Mouse (Mus musculus): ENCODE results near the gene Lrit3. TPM values are rescaled to one million over a fixed set of nuclear protein-coding genes. Genes with fewer than 3 reads are reported as not detected.
A peak's percentile ranks its signal among the peaks of the same experiment; 100 is the strongest.

Gene Lrit3
- polyA plus RNA-seq, 1 experiment: not detected

DNA sequence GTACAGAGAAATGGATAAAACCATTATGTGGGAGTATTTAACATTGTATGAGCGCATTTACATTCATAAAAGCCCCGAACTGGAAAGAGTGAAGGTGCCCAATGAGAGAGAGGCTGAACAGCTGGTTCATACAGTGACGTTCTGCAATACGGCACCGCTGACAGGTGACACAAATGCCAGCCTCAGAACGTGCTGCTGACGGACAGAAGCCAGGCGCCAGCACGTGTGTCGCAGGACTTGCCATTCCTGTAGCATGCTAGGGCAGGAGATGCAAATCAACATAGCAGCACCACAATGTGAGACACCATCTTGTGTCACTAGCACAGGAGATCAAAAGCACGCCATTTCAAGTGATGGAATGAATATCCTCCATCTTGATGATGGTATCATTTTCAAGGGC is 5.3 kb downstream of the Lrit3 start:
- H3K36me3 ChIP-seq (ENCODE audit: control insufficient read depth, insufficient read depth, low read length, poor library complexity, severe bottlenecking): no peaks in the 10 kb centered on the region
- H3K4me1 ChIP-seq (ENCODE audit: control insufficient read depth, insufficient read depth, low read length): no peaks in the 10 kb centered on the region
- H3K27me3 ChIP-seq (ENCODE audit: control insufficient read depth, insufficient read depth, low read length, poor library complexity, severe bottlenecking): no peaks in the 10 kb centered on the region
- H3K4me3 ChIP-seq (ENCODE audit: low read depth, low read length): no peak overlapping the region
- H3K9ac ChIP-seq (ENCODE audit: low read depth, poor library complexity, severe bottlenecking): no peak overlapping the region
- TF ChIP-seq POLR2A (IDR thresholded peaks at IDR 0.05; ENCODE audit: insufficient read depth, low read length): no peak
- no peak for TF ChIP-seq CTCF (IDR thresholded peaks at IDR 0.05; ENCODE audit: low read depth, low read length)
- TF ChIP-seq EP300 (IDR thresholded peaks at IDR 0.05; ENCODE audit: insufficient read depth, low read depth, low read length): no peak
- H3K9me3 ChIP-seq (replicated peaks; ENCODE audit: control insufficient read depth, insufficient read depth, low read length, poor library complexity, severe bottlenecking): no peaks in the 10 kb centered on the region
- H3K27ac ChIP-seq (ENCODE audit: insufficient read depth, low read length): no peak overlapping the region

DNA sequence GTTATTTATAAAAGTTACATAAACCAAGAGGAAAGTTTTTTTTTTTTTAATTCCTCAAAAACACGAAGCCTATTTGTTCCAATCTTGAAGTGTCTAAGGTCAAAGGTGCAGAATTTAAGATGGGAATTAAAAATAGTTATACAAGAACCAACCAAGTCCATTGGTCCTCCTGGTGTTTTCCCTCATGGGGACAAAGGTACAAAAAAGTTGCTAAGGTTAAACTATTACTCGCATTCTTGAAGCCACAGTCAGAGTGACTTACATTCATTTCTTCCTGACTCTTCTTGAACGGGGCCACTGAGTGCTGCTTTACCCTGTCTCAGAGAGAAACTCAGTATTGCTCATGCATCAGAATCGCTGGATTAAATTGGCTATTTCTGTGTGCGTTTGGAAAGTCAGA is 6.5 kb downstream of the Lrit3 start:
- no peak overlapping the region for H3K9ac ChIP-seq (ENCODE audit: low read depth, poor library complexity, severe bottlenecking)
- H3K9me3 ChIP-seq (replicated peaks; ENCODE audit: control insufficient read depth, insufficient read depth, low read length, poor library complexity, severe bottlenecking): no peaks in the 10 kb centered on the region
- H3K4me3 ChIP-seq (ENCODE audit: low read depth, low read length): no peak overlapping the region
- TF ChIP-seq CTCF (IDR thresholded peaks at IDR 0.05; ENCODE audit: low read depth, low read length): no peak
- no peak for TF ChIP-seq POLR2A (IDR thresholded peaks at IDR 0.05; ENCODE audit: insufficient read depth, low read length)
- TF ChIP-seq EP300 (IDR thresholded peaks at IDR 0.05; ENCODE audit: insufficient read depth, low read depth, low read length): no peak
- H3K36me3 ChIP-seq (ENCODE audit: control insufficient read depth, insufficient read depth, low read length, poor library complexity, severe bottlenecking): no peaks in the 10 kb centered on the region
- H3K27me3 ChIP-seq (ENCODE audit: control insufficient read depth, insufficient read depth, low read length, poor library complexity, severe bottlenecking): no peaks in the 10 kb centered on the region
- H3K4me1 ChIP-seq (ENCODE audit: control insufficient read depth, insufficient read depth, low read length): no peaks in the 10 kb centered on the region
- no peak overlapping the region for H3K27ac ChIP-seq (ENCODE audit: insufficient read depth, low read length)

DNA sequence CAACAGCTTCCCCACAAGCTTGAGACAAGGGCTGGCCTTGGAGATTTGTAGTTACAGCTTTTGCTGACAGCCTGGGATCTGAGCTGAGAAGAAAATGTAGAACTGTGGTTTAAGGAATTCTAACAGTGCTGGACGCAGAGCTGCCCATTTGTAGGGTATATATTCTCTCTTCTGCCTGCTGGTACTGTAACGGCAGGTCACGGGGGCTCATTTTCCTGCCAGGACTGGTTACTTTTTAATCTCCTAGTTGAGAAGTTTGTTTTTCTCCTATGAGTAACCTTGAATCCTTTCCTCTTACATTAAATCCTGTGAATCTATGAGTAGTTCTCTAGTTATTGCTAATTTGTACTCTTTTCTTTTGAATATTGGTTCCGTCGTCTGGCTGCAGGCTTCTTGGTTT is 10.0 kb downstream of the Lrit3 start:
- H3K4me3 ChIP-seq (ENCODE audit: low read depth, low read length): no peak overlapping the region
- H3K4me1 ChIP-seq (ENCODE audit: control insufficient read depth, insufficient read depth, low read length): no peaks in the 10 kb centered on the region
- no peaks in the 10 kb centered on the region for H3K36me3 ChIP-seq (ENCODE audit: control insufficient read depth, insufficient read depth, low read length, poor library complexity, severe bottlenecking)
- TF ChIP-seq CTCF (IDR thresholded peaks at IDR 0.05; ENCODE audit: low read depth, low read length) (no peak), POLR2A (IDR thresholded peaks at IDR 0.05; ENCODE audit: insufficient read depth, low read length) (no peak), EP300 (IDR thresholded peaks at IDR 0.05; ENCODE audit: insufficient read depth, low read depth, low read length) (no peak)
- H3K27me3 ChIP-seq (ENCODE audit: control insufficient read depth, insufficient read depth, low read length, poor library complexity, severe bottlenecking): no peaks in the 10 kb centered on the region
- H3K9ac ChIP-seq (ENCODE audit: low read depth, poor library complexity, severe bottlenecking): no peak overlapping the region
- H3K9me3 ChIP-seq (replicated peaks; ENCODE audit: control insufficient read depth, insufficient read depth, low read length, poor library complexity, severe bottlenecking): no peaks in the 10 kb centered on the region
- no peak overlapping the region for H3K27ac ChIP-seq (ENCODE audit: insufficient read depth, low read length)

DNA sequence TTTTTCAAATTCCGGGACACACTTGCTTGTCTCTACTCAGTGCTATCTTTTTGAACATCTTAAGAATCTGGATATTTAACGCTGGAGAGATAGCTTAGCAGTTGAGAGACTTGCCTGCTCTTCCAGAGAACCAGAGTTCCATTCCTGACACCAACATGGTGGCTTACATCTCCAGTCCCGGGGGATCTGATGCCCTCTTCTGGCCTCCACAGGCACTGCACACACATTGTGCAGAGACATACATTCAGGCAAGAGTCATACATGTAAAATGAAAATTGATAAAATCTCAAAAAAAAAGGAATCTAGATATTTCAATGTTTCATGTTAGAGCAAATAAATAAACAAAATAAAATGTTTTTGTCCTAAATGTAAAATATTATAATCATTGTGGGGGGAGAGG is 21.1 kb downstream of the Lrit3 start:
- no peak overlapping the region for H3K27ac ChIP-seq (ENCODE audit: insufficient read depth, low read length)
- TF ChIP-seq CTCF (IDR thresholded peaks at IDR 0.05; ENCODE audit: low read depth, low read length): peak; percentile 52
- TF ChIP-seq EP300 (IDR thresholded peaks at IDR 0.05; ENCODE audit: insufficient read depth, low read depth, low read length): no peak
- TF ChIP-seq POLR2A (IDR thresholded peaks at IDR 0.05; ENCODE audit: insufficient read depth, low read length): no peak
- no peak overlapping the region for H3K4me3 ChIP-seq (ENCODE audit: low read depth, low read length)
- no peaks in the 10 kb centered on the region for H3K36me3 ChIP-seq (ENCODE audit: control insufficient read depth, insufficient read depth, low read length, poor library complexity, severe bottlenecking)
- no peaks in the 10 kb centered on the region for H3K4me1 ChIP-seq (ENCODE audit: control insufficient read depth, insufficient read depth, low read length)
- no peaks in the 10 kb centered on the region for H3K27me3 ChIP-seq (ENCODE audit: control insufficient read depth, insufficient read depth, low read length, poor library complexity, severe bottlenecking)
- H3K9ac ChIP-seq (ENCODE audit: low read depth, poor library complexity, severe bottlenecking): no peak overlapping the region
- H3K9me3 ChIP-seq (replicated peaks; ENCODE audit: control insufficient read depth, insufficient read depth, low read length, poor library complexity, severe bottlenecking): no peaks in the 10 kb centered on the region

DNA sequence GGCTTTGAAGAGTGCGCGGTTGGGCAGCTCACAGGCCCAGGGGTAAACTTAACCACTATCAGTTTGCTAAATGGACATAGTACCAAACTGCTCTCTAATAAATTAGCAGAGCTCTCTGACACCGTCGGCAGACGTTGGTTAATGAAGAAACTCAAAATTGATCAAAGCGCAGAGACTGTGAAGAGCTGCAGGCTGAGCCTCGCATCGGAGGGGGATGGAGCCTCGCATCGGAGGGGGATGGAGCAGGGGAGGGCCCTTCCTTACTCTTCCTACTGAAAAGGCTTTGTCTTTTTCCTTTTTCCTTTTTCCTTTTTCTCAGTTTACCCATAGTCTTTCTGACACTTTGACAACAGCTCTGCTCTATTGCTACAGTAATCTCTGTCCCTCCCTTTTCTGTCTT is 22.4 kb downstream of the Lrit3 start:
- Histone ChIP-seq H3K4me1 (ENCODE audit: control insufficient read depth, insufficient read depth, low read length) (no peaks in the 10 kb centered on the region), H3K27me3 (ENCODE audit: control insufficient read depth, insufficient read depth, low read length, poor library complexity, severe bottlenecking) (no peaks in the 10 kb centered on the region), H3K9me3 (replicated peaks; ENCODE audit: control insufficient read depth, insufficient read depth, low read length, poor library complexity, severe bottlenecking) (no peaks in the 10 kb centered on the region), H3K36me3 (ENCODE audit: control insufficient read depth, insufficient read depth, low read length, poor library complexity, severe bottlenecking) (no peaks in the 10 kb centered on the region), H3K27ac (ENCODE audit: insufficient read depth, low read length) (no peak overlapping the region), H3K9ac (ENCODE audit: low read depth, poor library complexity, severe bottlenecking) (no peak overlapping the region), H3K4me3 (ENCODE audit: low read depth, low read length) (no peak overlapping the region)
- TF ChIP-seq CTCF (IDR thresholded peaks at IDR 0.05; ENCODE audit: low read depth, low read length) (no peak), EP300 (IDR thresholded peaks at IDR 0.05; ENCODE audit: insufficient read depth, low read depth, low read length) (no peak), POLR2A (IDR thresholded peaks at IDR 0.05; ENCODE audit: insufficient read depth, low read length) (no peak)

DNA sequence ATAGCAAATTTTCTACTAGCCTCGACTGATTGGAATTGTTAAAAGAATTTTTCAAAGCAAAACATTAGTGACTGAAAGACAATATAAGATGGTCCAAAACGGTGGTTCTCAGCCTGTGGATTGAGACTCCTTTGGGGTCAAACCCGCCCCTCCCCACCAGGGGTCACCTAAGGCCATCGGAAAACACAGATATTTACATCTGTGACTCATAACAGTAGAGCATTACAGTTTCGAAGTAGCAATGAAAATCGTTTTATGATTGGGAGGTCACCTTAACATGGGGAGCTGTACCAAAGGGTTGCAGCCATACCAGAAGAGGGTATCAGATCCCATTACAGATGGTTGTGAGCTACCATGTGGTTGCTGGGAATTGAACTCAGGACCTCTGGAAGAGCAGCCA is 32.6 kb downstream of the Lrit3 start:
- no peaks in the 10 kb centered on the region for H3K36me3 ChIP-seq (ENCODE audit: control insufficient read depth, insufficient read depth, low read length, poor library complexity, severe bottlenecking)
- no peak for TF ChIP-seq POLR2A (IDR thresholded peaks at IDR 0.05; ENCODE audit: insufficient read depth, low read length)
- TF ChIP-seq CTCF (IDR thresholded peaks at IDR 0.05; ENCODE audit: low read depth, low read length): no peak
- no peak for TF ChIP-seq EP300 (IDR thresholded peaks at IDR 0.05; ENCODE audit: insufficient read depth, low read depth, low read length)
- no peaks in the 10 kb centered on the region for H3K27me3 ChIP-seq (ENCODE audit: control insufficient read depth, insufficient read depth, low read length, poor library complexity, severe bottlenecking)
- no peak overlapping the region for H3K4me3 ChIP-seq (ENCODE audit: low read depth, low read length)
- H3K9ac ChIP-seq (ENCODE audit: low read depth, poor library complexity, severe bottlenecking): no peak overlapping the region
- no peak overlapping the region for H3K27ac ChIP-seq (ENCODE audit: insufficient read depth, low read length)
- no peaks in the 10 kb centered on the region for H3K9me3 ChIP-seq (replicated peaks; ENCODE audit: control insufficient read depth, insufficient read depth, low read length, poor library complexity, severe bottlenecking)
- no peaks in the 10 kb centered on the region for H3K4me1 ChIP-seq (ENCODE audit: control insufficient read depth, insufficient read depth, low read length)
